Mouse (Mus musculus) CH12.LX (cell line): ENCODE data around the gene Fance. TPM values are rescaled to one million over a fixed set of nuclear protein-coding genes. Genes with fewer than 3 reads are reported as not detected.

Source experiments
- DNase-seq: peaks from one replicate; pipeline ENCODE4 v3.0.0-alpha.2; 2013; ENCODE audit errors: extremely low read depth
- H3K27ac ChIP-seq: 2 replicates; pipeline ENCODE4 v1.5.1; 2012; ENCODE audit warnings: low read depth, mild to moderate bottlenecking, control low read depth, moderate library complexity; ENCODE audit not compliant: insufficient read depth
- H3K27me3 ChIP-seq: replicated peaks from 2 replicates; pipeline ENCODE3; 2012; ENCODE audit warnings: inconsistent platforms
- H3K36me3 ChIP-seq, 2 experiments: replicated peaks in 1 of 2; 2 replicates each; pipeline versions ENCODE3 to v1.6.1; 2012; ENCODE audit warnings: inconsistent platforms in 1 of 2, low read length in 1 of 2, mild to moderate bottlenecking in 1 of 2, mixed read lengths in 1 of 2, moderate library complexity in 1 of 2; ENCODE audit not compliant: control insufficient read depth in 1 of 2, insufficient read depth in 1 of 2
- H3K4me1 ChIP-seq, 2 experiments: 2 replicates each; pipeline ENCODE4 v1.6.1; 2012; ENCODE audit warnings: inconsistent platforms in 1 of 2, moderate library complexity in 1 of 2; ENCODE audit not compliant: insufficient read depth in 2 of 2, control insufficient read depth in 1 of 2
- H3K4me2 ChIP-seq: 2 replicates; pipeline ENCODE4 v1.6.1; 2012; ENCODE audit warnings: low read depth, mild to moderate bottlenecking, control low read depth; ENCODE audit not compliant: poor library complexity, insufficient read depth, severe bottlenecking
- H3K4me3 ChIP-seq, 3 experiments: fragments of 150-350 bp in 1 of 3; sonication (generic) in 1 of 3; replicated peaks in 1 of 3; 2 replicates each; pipeline versions ENCODE3 to v1.5.1; 2011 to 2012; ENCODE audit warnings: low read depth in 2 of 3, low read length in 2 of 3, mild to moderate bottlenecking in 2 of 3, moderate library complexity in 2 of 3, control low read depth in 1 of 3, improper control_type of control experiment in 1 of 3, inconsistent platforms in 1 of 3, mixed read lengths in 1 of 3; ENCODE audit not compliant: poor library complexity in 1 of 3
- H3K79me2 ChIP-seq: replicated peaks from 2 replicates; pipeline ENCODE4 v1.6.1; 2012; ENCODE audit warnings: mild to moderate bottlenecking, moderate library complexity; ENCODE audit not compliant: control insufficient read depth, poor library complexity, insufficient read depth, severe bottlenecking; ENCODE audit errors: extremely low read depth
- H3K9ac ChIP-seq: 2 replicates; pipeline ENCODE4 v1.6.1; 2012; ENCODE audit warnings: low read depth, mild to moderate bottlenecking, control low read depth, moderate library complexity; ENCODE audit not compliant: insufficient read depth
- H3K9me3 ChIP-seq: replicated peaks from 2 replicates; pipeline ENCODE3; 2012; ENCODE audit warnings: low read length, inconsistent platforms, mixed read lengths
- BHLHE40 ChIP-seq: IDR thresholded peaks from 2 replicates; pipeline ENCODE4 v1.6.1; 2011; ENCODE audit warnings: mild to moderate bottlenecking, low read depth, low read length, improper control_type of control experiment
- CHD1 ChIP-seq: IDR thresholded peaks from 2 replicates; pipeline ENCODE4 v1.6.1; 2012; ENCODE audit warnings: low read depth, low read length, improper control_type of control experiment, inconsistent platforms
- CHD2 ChIP-seq: IDR thresholded peaks from 2 replicates; pipeline ENCODE4 v1.6.1; 2011; ENCODE audit warnings: low read length, improper control_type of control experiment
- CTCF ChIP-seq, 2 experiments: IDR thresholded peaks in 1 of 2; conservative IDR thresholded peaks in 1 of 2; 2 replicates each; pipeline ENCODE4 v1.5.1; 2011 to 2012; ENCODE audit warnings: low read depth in 2 of 2, low read length in 2 of 2, improper control_type of control experiment in 1 of 2, inconsistent platforms in 1 of 2, mild to moderate bottlenecking in 1 of 2, moderate library complexity in 1 of 2
- E2F4 ChIP-seq: IDR thresholded peaks from 2 replicates; pipeline ENCODE4 v1.6.1; 2011; ENCODE audit warnings: low read depth, low read length, improper control_type of control experiment; ENCODE audit not compliant: insufficient replicate concordance
- ELF1 ChIP-seq: IDR thresholded peaks from 2 replicates; pipeline ENCODE4 v1.6.1; 2014; ENCODE audit warnings: low read depth, mild to moderate bottlenecking, inconsistent platforms, low read length, improper control_type of control experiment
- EP300 ChIP-seq: IDR thresholded peaks from 2 replicates; pipeline ENCODE4 v1.6.1; 2011; ENCODE audit warnings: low read length, improper control_type of control experiment
- ETS1 ChIP-seq: conservative IDR thresholded peaks from 2 replicates; pipeline ENCODE4 v1.6.1; 2012; ENCODE audit warnings: low read depth, mild to moderate bottlenecking, inconsistent platforms, low read length, improper control_type of control experiment, moderate library complexity
- GABPA ChIP-seq: IDR thresholded peaks from 2 replicates; pipeline ENCODE4 v1.6.1; 2012; ENCODE audit warnings: low read depth, low read length, improper control_type of control experiment, inconsistent platforms; ENCODE audit not compliant: insufficient replicate concordance
- IRF4 ChIP-seq: IDR thresholded peaks from 2 replicates; pipeline ENCODE4 v1.6.1; 2014; ENCODE audit warnings: low read depth, mild to moderate bottlenecking, inconsistent platforms, low read length, improper control_type of control experiment
- JUND ChIP-seq: conservative IDR thresholded peaks from 2 replicates; pipeline ENCODE4 v1.6.1; 2011; ENCODE audit warnings: low read depth, low read length, improper control_type of control experiment
- KAT2A ChIP-seq: IDR thresholded peaks from 2 replicates; pipeline ENCODE4 v1.6.1; 2012; ENCODE audit warnings: low read length, improper control_type of control experiment, inconsistent platforms; ENCODE audit not compliant: insufficient replicate concordance
- MAFK ChIP-seq: IDR thresholded peaks from 2 replicates; pipeline ENCODE4 v1.6.1; 2011; ENCODE audit warnings: low read length, improper control_type of control experiment; ENCODE audit not compliant: insufficient replicate concordance
- MAX ChIP-seq: IDR thresholded peaks from 2 replicates; pipeline ENCODE4 v1.6.1; 2011; ENCODE audit warnings: low read length, improper control_type of control experiment
- MAZ ChIP-seq: IDR thresholded peaks from 2 replicates; pipeline ENCODE4 v1.6.1; 2012; ENCODE audit warnings: low read depth, mild to moderate bottlenecking, inconsistent platforms, low read length, improper control_type of control experiment, moderate library complexity
- MEF2A ChIP-seq: IDR thresholded peaks from 2 replicates; pipeline ENCODE4 v1.6.1; 2014; ENCODE audit warnings: low read depth, mild to moderate bottlenecking, inconsistent platforms, low read length, improper control_type of control experiment, borderline replicate concordance
- MXI1 ChIP-seq: IDR thresholded peaks from 2 replicates; pipeline ENCODE4 v1.6.1; 2011; ENCODE audit warnings: mild to moderate bottlenecking, low read depth, low read length, improper control_type of control experiment
- MYC ChIP-seq: IDR thresholded peaks from 2 replicates; pipeline ENCODE4 v1.6.1; 2011; ENCODE audit warnings: low read depth, mild to moderate bottlenecking, improper control_type of control experiment, low read length
- NELFE ChIP-seq: IDR thresholded peaks from 2 replicates; pipeline ENCODE4 v1.6.1; 2011; ENCODE audit warnings: low read depth, low read length, improper control_type of control experiment
- NRF1 ChIP-seq: IDR thresholded peaks from 2 replicates; pipeline ENCODE4 v1.6.1; 2014; ENCODE audit warnings: low read depth, mild to moderate bottlenecking, inconsistent platforms, low read length, improper control_type of control experiment, moderate library complexity
- PAX5 ChIP-seq: IDR thresholded peaks from 2 replicates; pipeline ENCODE4 v1.6.1; 2012; ENCODE audit warnings: low read length, inconsistent platforms, mixed read lengths
- POLR2A ChIP-seq: IDR thresholded peaks from 2 replicates; pipeline ENCODE4 v1.6.1; 2011; ENCODE audit warnings: low read depth, mild to moderate bottlenecking, improper control_type of control experiment, low read length
- POLR2AphosphoS2 ChIP-seq: IDR thresholded peaks from 2 replicates; pipeline ENCODE4 v1.6.1; 2011; ENCODE audit warnings: low read depth, low read length, improper control_type of control experiment
- RAD21 ChIP-seq: IDR thresholded peaks from 2 replicates; pipeline ENCODE4 v1.6.1; 2011; ENCODE audit warnings: low read depth, mild to moderate bottlenecking, low read length, improper control_type of control experiment, moderate library complexity
- RCOR1 ChIP-seq: conservative IDR thresholded peaks from 2 replicates; pipeline ENCODE4 v1.6.1; 2012; ENCODE audit warnings: low read depth, mild to moderate bottlenecking, inconsistent platforms, low read length, improper control_type of control experiment
- SIN3A ChIP-seq: IDR thresholded peaks from 2 replicates; pipeline ENCODE4 v1.6.1; 2012; ENCODE audit warnings: low read length, improper control_type of control experiment, inconsistent platforms
- SMC3 ChIP-seq: IDR thresholded peaks from 2 replicates; pipeline ENCODE4 v1.6.1; 2011; ENCODE audit warnings: low read depth, low read length, improper control_type of control experiment
- TBP ChIP-seq: conservative IDR thresholded peaks from 2 replicates; pipeline ENCODE4 v1.6.1; 2011; ENCODE audit warnings: low read depth, low read length, improper control_type of control experiment
- TCF12 ChIP-seq: IDR thresholded peaks from 2 replicates; pipeline ENCODE4 v1.6.1; 2014; ENCODE audit warnings: low read depth, mild to moderate bottlenecking, inconsistent platforms, low read length, improper control_type of control experiment
- UBTF ChIP-seq: IDR thresholded peaks from 2 replicates; pipeline ENCODE4 v1.6.1; 2012; ENCODE audit warnings: low read depth, mild to moderate bottlenecking, inconsistent platforms, low read length, improper control_type of control experiment, moderate library complexity
- ZC3H11A ChIP-seq: IDR thresholded peaks from 2 replicates; pipeline ENCODE4 v1.6.1; 2012; ENCODE audit warnings: low read depth, mild to moderate bottlenecking, inconsistent platforms, low read length, improper control_type of control experiment
- ZKSCAN1 ChIP-seq: IDR thresholded peaks from 2 replicates; pipeline ENCODE4 v1.6.1; 2012; ENCODE audit warnings: low read depth, inconsistent platforms, low read length, improper control_type of control experiment, borderline replicate concordance
- ZNF384 ChIP-seq: IDR thresholded peaks from 2 replicates; pipeline ENCODE4 v1.6.1; 2012; ENCODE audit warnings: low read depth, low read length, improper control_type of control experiment, inconsistent platforms
- dilution Hi-C: fragments of 300-500 bp; cut with MboI; formaldehyde crosslinking; loops from 2 replicates; pipeline ENCODE4 v1.14.3; 2020; ENCODE audit warnings: low sequenced_read_pairs; ENCODE audit not compliant: extremely low pct_unique_long_range_greater_than_20kb, extremely low pct_ligation_motif_present
- in situ Hi-C: fragments of 300-500 bp; cut with MboI; formaldehyde crosslinking; loops from 3 replicates; pipeline ENCODE4 v1.14.3; 2019; ENCODE audit warnings: low sequenced_read_pairs, low pct_ligation_motif_present, low pct_unique_long_range_greater_than_20kb, mixed read lengths
- polyA plus RNA-seq: library from polyadenylated mRNA; unstranded; fragments of >175 nt; gene quantifications from 2 replicates; pipeline ENCODE4 v1.2.1, GENCODE M21; 2012; ENCODE audit warnings: low read depth; ENCODE audit not compliant: insufficient read length
- total RNA-seq, 2 experiments: library from RNA; depleted of rRNA; stranded (reverse); fragments of 300-350 nt in 1 of 2; fragments of >200 nt in 1 of 2; gene quantifications; 2 replicates each; pipeline ENCODE4 v1.2.3; 2012 to 2014

Gene Fance
- total and polyA plus RNA-seq, 3 experiments: 17.4 to 37.9 (median 29.6) TPM

DNA sequence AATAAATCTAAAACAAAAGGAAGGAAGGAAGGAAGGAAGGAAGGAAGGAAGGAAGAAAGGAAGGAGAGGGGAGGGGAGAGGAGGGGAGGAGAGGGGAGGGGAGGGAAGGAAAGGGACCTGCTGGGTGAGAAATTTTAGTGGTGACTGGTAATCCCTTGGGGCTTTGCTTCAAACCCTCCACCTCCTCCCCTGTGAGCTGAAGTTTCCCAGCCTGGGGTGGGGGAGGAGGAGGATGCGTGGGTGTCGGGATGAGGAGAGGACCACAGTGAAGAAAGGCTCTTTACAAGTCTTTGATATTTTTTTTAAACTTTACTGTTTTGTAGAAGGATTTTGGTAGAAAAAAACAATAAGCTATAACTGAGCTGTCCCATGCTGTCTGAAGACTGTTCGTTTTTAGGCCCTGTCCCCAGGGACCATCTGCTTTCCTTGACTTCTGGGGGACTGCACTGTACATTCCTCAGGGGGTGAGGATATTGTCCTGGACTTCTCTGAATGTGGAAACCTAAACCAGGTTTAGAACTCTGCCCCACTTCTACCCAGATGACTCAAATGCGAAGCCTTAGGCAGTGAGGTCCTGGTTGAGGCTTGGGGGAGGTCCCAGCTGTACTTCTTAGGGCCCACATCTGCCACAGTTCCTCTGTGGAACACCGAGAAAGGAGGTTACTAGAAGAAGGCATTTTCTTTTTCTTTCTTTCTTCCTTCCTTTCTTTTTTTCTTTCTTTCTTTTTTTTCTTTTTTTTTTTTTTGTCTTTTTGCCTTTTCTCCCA lies 1.8 kb upstream of the Fance start (continued):
- no peak for TF ChIP-seq MAFK
- no peak for TF ChIP-seq CHD1
- no peak for TF ChIP-seq SMC3
- TF ChIP-seq MXI1: no peak
- TF ChIP-seq IRF4: peak; percentile 93
- TF ChIP-seq RAD21: no peak
- peak; percentile 19; the same call in 1 of the 2 replicates for TF ChIP-seq BHLHE40
- TF ChIP-seq EP300: peak; percentile 76; the same call in 1 of the 2 replicates
- no peak for TF ChIP-seq MYC
- no peak for TF ChIP-seq E2F4

DNA sequence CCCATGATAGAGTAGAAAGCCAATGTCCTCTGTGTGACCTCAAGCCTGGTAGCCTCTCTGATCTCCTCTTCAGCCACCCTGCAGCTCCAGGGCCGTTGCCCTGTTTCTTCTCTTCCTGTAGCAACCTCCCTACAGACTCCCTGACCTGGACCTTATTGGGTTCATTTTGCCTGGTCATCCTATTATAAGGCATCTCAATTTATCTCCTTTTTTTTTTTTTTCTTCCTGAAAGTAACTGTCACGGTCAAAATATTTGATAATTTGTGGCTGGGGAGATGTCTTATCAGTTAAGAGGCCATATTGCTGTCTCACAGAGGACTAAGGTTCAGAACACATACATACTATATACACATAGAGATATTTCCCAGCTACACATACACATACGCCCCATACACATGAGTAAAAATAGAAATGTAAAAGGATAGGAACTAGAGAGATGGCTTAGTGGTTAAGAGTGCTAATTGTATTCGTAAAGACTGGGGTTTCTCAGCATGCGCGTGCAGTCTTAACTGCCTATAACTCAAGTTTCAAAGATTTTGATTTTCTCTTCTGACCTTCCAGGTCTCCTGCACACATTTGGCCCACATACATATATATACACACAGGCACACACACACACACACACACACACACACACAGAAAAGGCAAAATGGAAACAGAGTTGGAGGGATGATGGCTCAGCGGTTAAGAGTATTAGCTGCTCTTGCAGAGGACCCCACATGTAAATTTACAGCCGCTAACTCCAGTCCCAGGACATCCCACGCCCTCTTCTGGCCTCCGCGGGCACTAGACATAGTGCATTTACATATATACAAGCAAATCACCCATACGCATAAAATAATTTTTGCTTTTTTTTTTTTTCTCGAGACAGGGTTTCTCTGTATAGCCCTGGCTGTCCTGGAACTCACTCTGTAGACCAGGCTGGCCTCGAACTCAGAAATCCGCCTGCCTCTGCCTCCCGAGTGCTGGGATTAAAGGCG lies 797 bp upstream of the Fance start:
- Histone ChIP-seq H3K27me3 (no peaks in the 10 kb centered on the region), H3K4me2 (peak overlapping the region; percentile 60), H3K27ac (peak overlapping the region; percentile 81), H3K4me1 (peaks cover 4 to 57% of the 10 kb centered on the region in 2 experiments; a peak in 3 of 4 replicates), H3K36me3 (peaks cover 25% of the 10 kb centered on the region in 2 experiments), H3K79me2 (0 out of 2 replicates have a peak, but pooled peaks cover 2% of the 10 kb centered on the region), H3K9ac (peak overlapping the region; percentile 86), H3K4me3 (peak overlapping the region; percentile 49 to 85 (median 56)), H3K9me3 (no peaks in the 10 kb centered on the region)
- DNase-seq: peak; percentile 84
- dilution Hi-C loops: no loop called here
- in situ Hi-C loops: loop anchor here (25.0 kb wide), 1 partner anchor 225 kb away; the partner anchor contains the start of gene Tcp11
- TF ChIP-seq GABPA: no peak
- TF ChIP-seq ZKSCAN1: no peak
- peak; percentile 61; the same call in 1 of the 2 replicates for TF ChIP-seq MAX
- TF ChIP-seq MAFK: 0 out of 2 replicates have a peak, but pooled peaks have one; percentile 16
- no peak for TF ChIP-seq KAT2A
- TF ChIP-seq CTCF (conservative IDR thresholded peaks at IDR 0.05 in 1 of 2, IDR thresholded peaks at IDR 0.05 in 1 of 2; ENCODE audit: low read depth in 2 of 2, low read length in 2 of 2): peak in 1 of 2 experiments; percentile 65; a peak in 2 of 4 replicates
- TF ChIP-seq NELFE: no peak
- peak; percentile 56; the same call in 1 of the 2 replicates for TF ChIP-seq SIN3A
- peak; percentile 68 for TF ChIP-seq ZNF384
- TF ChIP-seq CHD2: no peak
- TF ChIP-seq NRF1: no peak
- no peak for TF ChIP-seq MAZ
- peak; percentile 41 for TF ChIP-seq RAD21
- no peak for TF ChIP-seq POLR2AphosphoS2
- no peak for TF ChIP-seq ELF1
- peak; percentile 39 for TF ChIP-seq MEF2A
- TF ChIP-seq TCF12: no peak
- peak; percentile 50; the same call in 1 of the 2 replicates for TF ChIP-seq ETS1
- no peak for TF ChIP-seq PAX5
- no peak for TF ChIP-seq RCOR1
- TF ChIP-seq ZC3H11A: no peak
- TF ChIP-seq POLR2A: peak; percentile 39; the same call in 1 of the 2 replicates
- TF ChIP-seq TBP: 0 out of 2 replicates have a peak, but pooled peaks have one; percentile 31
- peak; percentile 66 for TF ChIP-seq MXI1
- peak; percentile 91 for TF ChIP-seq CHD1
- TF ChIP-seq UBTF: no peak
- no peak for TF ChIP-seq JUND
